Comparison of ENCODE assay signal across 9 mouse cellular contexts in the genomic region with DNA sequence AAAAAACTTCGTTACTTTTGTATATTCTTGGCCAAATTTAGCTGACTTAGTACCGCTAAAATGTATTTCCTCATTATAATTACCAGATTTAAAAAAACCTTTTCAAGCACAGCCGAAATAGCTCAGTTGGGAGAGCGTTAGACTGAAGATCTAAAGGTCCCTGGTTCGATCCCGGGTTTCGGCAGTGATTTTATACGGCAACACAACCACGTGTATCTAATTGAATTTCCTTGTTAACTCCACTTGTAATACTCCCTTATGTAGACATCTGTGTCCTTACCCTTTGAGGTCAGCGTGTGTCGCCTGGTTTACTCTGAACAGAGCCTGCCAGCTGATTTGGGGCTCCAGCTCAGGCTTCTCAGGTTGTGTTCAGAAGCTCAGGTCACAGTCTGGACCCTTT. TPM values are rescaled to one million over a fixed set of nuclear protein-coding genes. Genes with fewer than 3 reads are reported as not detected.
DNase-seq lines count a peak whose midpoint lies in the region; ATAC-seq and TF ChIP-seq lines count a peak whose summit lies in the region.
"Had no signal": no experiment of that assay in that cellular context is flagged by ENCODE, and none has a peak within 500 bp of the region (broad histone marks: within the 10 kb centered on the region; RNA-seq: fewer than 3 reads in every experiment).

No protein-coding gene starts in this region.

- H3K4me2 ChIP-seq in forebrain, embryonic 13.5 days: peak overlapping the region; percentile 45
- H3K4me2 ChIP-seq in lung, postnatal 0 days (replicated peaks; ENCODE audit: low read depth, low read length): no peak overlapping the region; the same call in 1 of the 2 replicates

- H3K4me3 ChIP-seq in forebrain, embryonic 13.5 days: peak overlapping the region; percentile 17; the same call in 1 of the 2 replicates
- H3K4me3 ChIP-seq in lung, postnatal 0 days (ENCODE audit: low read depth, low read length): no peak overlapping the region

- WGBS in forebrain, embryonic 13.5 days: 2% methylated on average over 11 of the region's 11 CpGs
- WGBS in lung, postnatal 0 days: 3% methylated on average over 11 of the region's 11 CpGs

- no peaks in the 10 kb centered on the region for H3K27me3 ChIP-seq in forebrain, embryonic 13.5 days
- no peaks in the 10 kb centered on the region for H3K27me3 ChIP-seq in lung, postnatal 0 days (replicated peaks; ENCODE audit: insufficient read depth, low read length)

- peak; percentile 97 for DNase-seq in ES-CJ7 (ENCODE audit: low read depth, low spot score)
- DNase-seq in brain, embryonic 14.5 days (ENCODE audit: low read depth): peak; percentile 77
- DNase-seq in heart, postnatal 25 days (ENCODE audit: low spot score): peak; percentile 21
- DNase-seq in kidney, postnatal 4 days: peak; percentile 71 to 80
- peak; percentile 69 for DNase-seq in lung, postnatal 0 days (ENCODE audit: low spot score)
- no peak for DNase-seq in ovary, postnatal 36 days (ENCODE audit: low spot score)

- no peak for TF ChIP-seq POLR2A in brain, embryonic 14.5 days (IDR thresholded peaks at IDR 0.05; ENCODE audit: borderline replicate concordance, extremely low read depth, insufficient read depth, insufficient read length, poor library complexity, severe bottlenecking)

- H3K9me3 ChIP-seq in forebrain, embryonic 13.5 days (replicated peaks): no peaks in the 10 kb centered on the region
- no peaks in the 10 kb centered on the region for H3K9me3 ChIP-seq in lung, postnatal 0 days (ENCODE audit: low read length)

- peaks cover 19% of the 10 kb centered on the region for H3K4me1 ChIP-seq in forebrain, embryonic 13.5 days
- no peaks in the 10 kb centered on the region for H3K4me1 ChIP-seq in lung, postnatal 0 days (ENCODE audit: insufficient read depth, low read depth, low read length)

- no peaks in the 10 kb centered on the region for H3K36me3 ChIP-seq in forebrain, embryonic 13.5 days (ENCODE audit: poor library complexity, severe bottlenecking)
- no peaks in the 10 kb centered on the region for H3K36me3 ChIP-seq in lung, postnatal 0 days (ENCODE audit: insufficient read depth, low read length)

- intact Hi-C loops in heart, postnatal 25 days (cut with DNase I): no loop called here

- no peak overlapping the region for H3K9ac ChIP-seq in forebrain, embryonic 13.5 days
- H3K9ac ChIP-seq in lung, postnatal 0 days (replicated peaks; ENCODE audit: low read depth): no peak overlapping the region

- TF ChIP-seq EP300 in lung, postnatal 0 days (IDR thresholded peaks at IDR 0.05): no peak

- peak; percentile 48 for ATAC-seq in forebrain, embryonic 13.5 days
- peak; percentile 22 for ATAC-seq in lung, postnatal 0 days
- ATAC-seq in neutrophil, adult 5-6 weeks (ENCODE audit: extremely low read depth, insufficient number of reproducible peaks, low FRiP score, poor library complexity, severe bottlenecking): peak; percentile 37; the same call in 1 of the 2 replicates

- no peak for TF ChIP-seq CTCF in brain, embryonic 14.5 days (IDR thresholded peaks at IDR 0.05; ENCODE audit: borderline replicate concordance, extremely low read depth, insufficient read depth, insufficient read length)
- no peak for TF ChIP-seq CTCF in lung, postnatal 0 days (IDR thresholded peaks at IDR 0.05)

- H3K27ac ChIP-seq in forebrain, embryonic 13.5 days: no peak overlapping the region
- H3K27ac ChIP-seq in lung, postnatal 0 days (ENCODE audit: low read length): no peak overlapping the region

RNA-seq across cellular contexts. Expression of a gene that starts 36.4 kb away (rescaled TPM):
- polyA plus RNA-seq in brain, embryonic 14.5 days (2012; rRNA removed): 31.1 and 35.8 TPM in 2 replicates
- 4.1 and 4.9 TPM in 2 replicates for polyA plus RNA-seq in forebrain, embryonic 13.5 days (2015; fragmentation: Nextera tagmentation; extraction: Ambion mirVana)
- 10 to 100 TPM; 89.3 to 92.0 TPM for total RNA-seq in heart, postnatal 25 days (2021)
- polyA plus RNA-seq in lung, postnatal 0 days (2015; fragmentation: Nextera tagmentation; extraction: Ambion mirVana): 4.6 and 5.2 TPM in 2 replicates
- 39.0 and 42.6 TPM in 2 replicates for total RNA-seq in neutrophil, adult 5-6 weeks (2017)

RNA-seq across cellular contexts. Expression of a gene that starts 39.0 kb away (rescaled TPM):
- not detected in 2 replicates for polyA plus RNA-seq in brain, embryonic 14.5 days (2012; rRNA removed)
- polyA plus RNA-seq in forebrain, embryonic 13.5 days (2015; fragmentation: Nextera tagmentation; extraction: Ambion mirVana): not detected in 2 replicates
- not detected for total RNA-seq in heart, postnatal 25 days (2021)
- polyA plus RNA-seq in lung, postnatal 0 days (2015; fragmentation: Nextera tagmentation; extraction: Ambion mirVana): not detected in 2 replicates
- total RNA-seq in neutrophil, adult 5-6 weeks (2017): not detected in 2 replicates
- total RNA-seq: layer of hippocampus, adult 8-10 months had no signal
